Mouse (Mus musculus) bone marrow, adult 2 months (tissue): ENCODE results near the gene Rnf220. TPM values are rescaled to one million over a fixed set of nuclear protein-coding genes. Genes with fewer than 3 reads are reported as not detected.

Experiments used
- H3K27ac ChIP-seq: fragments of 200-500 bp; 2 replicates; pipeline ENCODE4 v1.5.1; 2012; ENCODE audit warnings: low read depth, mild to moderate bottlenecking, control low read depth, inconsistent platforms, low read length; ENCODE audit not compliant: control insufficient read depth, poor library complexity, insufficient read depth
- H3K4me1 ChIP-seq: fragments of 200-500 bp; 2 replicates; pipeline ENCODE4 v1.6.1; 2011; ENCODE audit warnings: low read length; ENCODE audit not compliant: control insufficient read depth, insufficient read depth
- H3K4me3 ChIP-seq: fragments of 200-500 bp; replicated peaks from 2 replicates; pipeline ENCODE3; 2011; ENCODE audit warnings: mild to moderate bottlenecking, low read depth, low read length, control low read depth; ENCODE audit not compliant: control insufficient read depth
- CTCF ChIP-seq: fragments of 200-500 bp; IDR thresholded peaks from 2 replicates; pipeline ENCODE4 v1.5.1; 2011; ENCODE audit warnings: low read length, control low read depth; ENCODE audit not compliant: control insufficient read depth, insufficient read depth
- POLR2A ChIP-seq: fragments of 200-500 bp; IDR thresholded peaks from 2 replicates; pipeline ENCODE4 v1.6.1; 2011; ENCODE audit warnings: low read depth, mild to moderate bottlenecking, control low read depth, low read length, borderline replicate concordance; ENCODE audit not compliant: control insufficient read depth
- WGBS: fragments of 180-500 bp; shearing (Covaris S2); methylation state at CpG from one replicate; pipeline ENCODE4 v1.1.7; 2018; 5-methylcytosine and 5-hydroxymethylcytosine counted together
- polyA plus RNA-seq: library from polyadenylated mRNA; stranded (reverse); fragments of >200 nt; gene quantifications from 2 replicates; pipeline ENCODE4 v1.2.4, GENCODE M21; 2011; ENCODE audit warnings: low replicate concordance; ENCODE audit not compliant: missing spikeins, insufficient read depth, insufficient read length

Gene Rnf220
- polyA plus RNA-seq, 1 experiment: 49.6 TPM

DNA sequence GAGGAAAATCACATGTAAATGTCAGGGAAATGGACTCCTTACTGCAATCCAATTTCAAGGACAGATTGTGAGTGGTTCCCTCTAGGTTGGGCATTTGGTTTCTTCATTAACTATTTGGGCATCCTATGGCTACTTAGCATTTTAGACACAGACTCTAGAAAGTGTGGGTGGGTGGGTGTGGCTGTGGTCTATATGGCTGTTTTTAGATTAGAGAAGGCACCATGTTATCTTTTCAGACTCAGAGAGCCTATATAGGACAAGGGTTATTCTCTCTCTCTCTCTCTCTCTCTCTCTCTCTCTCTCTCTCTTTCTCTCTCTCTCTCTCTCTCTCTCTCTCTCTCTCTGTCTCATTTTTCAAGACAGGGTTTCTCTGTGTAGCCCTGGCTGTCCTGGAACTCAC is 20.5 kb downstream of the Rnf220 start:
- TF ChIP-seq POLR2A (no peak), CTCF (no peak)
- peaks cover 21% of the 10 kb centered on the region for H3K4me1 ChIP-seq
- H3K4me3 ChIP-seq: no peak overlapping the region
- H3K27ac ChIP-seq: 0 out of 2 replicates have a peak overlapping the region, but pooled peaks have one; percentile 12

DNA sequence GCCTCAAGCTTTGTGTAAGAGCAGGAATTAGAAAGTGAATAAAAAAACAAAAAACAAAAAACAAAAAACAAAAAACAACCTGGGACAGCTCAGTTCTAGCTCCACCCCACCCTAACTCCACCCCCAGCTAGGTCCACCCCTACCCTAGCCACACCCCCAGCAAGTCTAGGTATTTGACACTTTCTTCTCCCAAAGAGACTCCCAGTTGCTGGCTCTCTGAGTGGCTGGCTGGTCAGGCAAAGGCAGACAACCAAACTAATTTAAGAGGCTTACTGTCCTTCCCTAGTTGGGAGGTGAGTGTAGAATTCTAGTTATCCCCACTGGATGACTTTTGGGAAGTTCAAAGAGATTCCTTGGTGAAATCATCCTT is 22.9 kb downstream of the Rnf220 start:
- peaks cover 18% of the 10 kb centered on the region for H3K4me1 ChIP-seq
- H3K27ac ChIP-seq: no peak overlapping the region
- no peak overlapping the region for H3K4me3 ChIP-seq

DNA sequence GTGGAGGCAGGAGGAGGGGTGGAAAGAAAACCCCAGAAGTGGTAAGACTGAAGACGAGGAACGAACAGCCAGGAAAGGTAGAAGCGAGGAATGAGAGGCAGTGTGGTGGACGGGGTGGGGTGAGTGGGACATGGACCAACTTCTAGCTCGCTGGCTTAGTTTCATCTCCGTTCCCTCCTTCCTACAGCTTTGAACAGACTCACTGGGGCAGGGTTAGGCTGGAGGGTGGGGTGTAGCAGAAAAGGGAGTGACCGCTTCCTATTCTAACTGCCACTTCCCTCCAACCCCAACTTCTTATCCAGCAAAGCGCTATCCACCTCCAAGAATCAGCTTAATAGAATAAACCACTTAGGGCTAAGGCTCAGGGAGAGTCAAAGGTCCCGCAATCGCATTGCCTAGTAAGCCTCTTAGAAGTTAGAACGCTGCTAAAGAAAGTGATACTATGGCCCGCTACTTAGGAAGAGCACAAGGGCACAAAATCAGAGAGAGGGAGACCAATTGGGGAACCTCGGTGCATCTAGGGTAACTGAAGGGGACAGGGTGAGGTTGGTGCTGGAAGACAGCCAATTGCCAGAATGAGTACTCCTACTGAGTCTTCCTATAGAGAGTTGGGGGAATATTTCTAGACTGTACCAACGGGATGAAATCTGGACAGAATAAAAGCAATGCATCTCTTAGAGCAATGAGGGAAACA is 23.4 kb downstream of the Rnf220 start:
- H3K4me1 ChIP-seq: peaks cover 18% of the 10 kb centered on the region
- TF ChIP-seq POLR2A (no peak), CTCF (no peak)
- peak overlapping the region; percentile 38 for H3K4me3 ChIP-seq
- peak overlapping the region; percentile 17 for H3K27ac ChIP-seq
- WGBS: 2% methylated on average over 14 of the region's 14 CpGs

More for the DNA sequence above, 22.9 kb downstream of the Rnf220 start:
- TF ChIP-seq POLR2A (no peak), CTCF (no peak)

DNA sequence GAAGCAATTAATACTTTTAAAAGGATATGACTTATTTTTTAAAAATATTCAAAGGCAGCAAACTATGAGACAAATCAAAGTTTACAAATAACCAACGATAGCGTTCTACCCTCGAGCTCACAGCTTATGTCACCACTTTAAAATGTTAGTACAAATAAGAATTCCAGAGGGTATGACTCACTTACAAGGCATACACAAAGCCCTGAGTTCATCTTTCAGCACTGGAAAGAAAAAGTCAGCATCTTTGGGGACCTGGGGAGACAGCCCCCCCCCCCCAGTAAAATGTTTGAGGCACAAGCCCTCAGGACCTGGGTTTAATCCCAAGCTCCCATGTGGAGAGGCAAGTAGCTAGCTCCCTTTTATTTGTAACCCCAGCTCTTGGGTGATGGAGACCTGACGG is 27.4 kb downstream of the Rnf220 start:
- TF ChIP-seq CTCF: no peak
- TF ChIP-seq POLR2A: no peak
- WGBS: 78% methylated on average over 4 of the region's 4 CpGs
- H3K27ac ChIP-seq: no peak overlapping the region

DNA sequence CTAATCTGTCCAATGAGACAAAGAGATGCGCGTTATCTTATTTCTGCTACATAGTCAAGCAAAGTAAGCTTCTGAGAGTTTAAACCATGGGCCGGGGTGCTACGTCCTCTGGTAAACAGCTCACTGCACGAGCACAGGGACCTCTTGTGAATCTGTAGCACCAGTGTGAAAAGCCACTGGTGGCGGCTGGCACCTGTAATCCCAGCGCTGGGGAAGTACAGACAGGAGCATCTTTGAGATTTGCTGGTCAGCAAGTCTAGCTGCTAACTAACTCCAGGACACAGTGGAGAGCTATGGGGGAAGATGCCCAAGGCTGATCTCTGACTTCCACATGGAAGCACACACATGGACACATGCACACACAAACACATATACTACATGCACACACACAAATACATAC is 28.9 kb downstream of the Rnf220 start:
- TF ChIP-seq CTCF (no peak), POLR2A (no peak)
- 88% methylated on average over 7 of the region's 7 CpGs for WGBS
- H3K4me1 ChIP-seq: peaks cover 2% of the 10 kb centered on the region; the same call in 1 of the 2 replicates
- no peak overlapping the region for H3K27ac ChIP-seq
- H3K4me3 ChIP-seq: no peak overlapping the region

More for the DNA sequence above, 27.4 kb downstream of the Rnf220 start:
- H3K4me1 ChIP-seq: peaks cover 4% of the 10 kb centered on the region
- H3K4me3 ChIP-seq: no peak overlapping the region

DNA sequence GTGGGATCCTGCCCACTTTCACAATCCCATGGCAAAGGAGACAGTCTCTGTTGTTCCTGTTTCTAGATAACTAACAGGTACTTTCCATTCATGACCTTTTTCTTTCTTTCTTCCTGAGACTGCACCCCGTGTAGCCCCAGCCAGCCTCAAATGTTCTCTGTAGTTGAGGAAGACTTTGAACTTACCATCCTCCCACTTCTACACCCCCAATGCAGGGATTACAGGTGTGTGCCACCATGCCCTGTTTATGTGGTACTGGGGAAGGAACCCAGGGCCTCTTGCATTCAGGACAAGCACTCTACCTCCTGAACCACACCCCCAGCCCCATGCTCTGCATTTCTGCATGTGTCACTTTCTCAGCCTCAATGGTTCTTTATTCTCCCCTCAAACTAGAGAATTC is 47.7 kb downstream of the Rnf220 start:
- 33% methylated on average over 1 of the region's 1 CpGs for WGBS
- TF ChIP-seq CTCF (no peak), POLR2A (no peak)
- no peak overlapping the region for H3K4me3 ChIP-seq
- H3K27ac ChIP-seq: no peak overlapping the region
- peaks cover 5% of the 10 kb centered on the region for H3K4me1 ChIP-seq

DNA sequence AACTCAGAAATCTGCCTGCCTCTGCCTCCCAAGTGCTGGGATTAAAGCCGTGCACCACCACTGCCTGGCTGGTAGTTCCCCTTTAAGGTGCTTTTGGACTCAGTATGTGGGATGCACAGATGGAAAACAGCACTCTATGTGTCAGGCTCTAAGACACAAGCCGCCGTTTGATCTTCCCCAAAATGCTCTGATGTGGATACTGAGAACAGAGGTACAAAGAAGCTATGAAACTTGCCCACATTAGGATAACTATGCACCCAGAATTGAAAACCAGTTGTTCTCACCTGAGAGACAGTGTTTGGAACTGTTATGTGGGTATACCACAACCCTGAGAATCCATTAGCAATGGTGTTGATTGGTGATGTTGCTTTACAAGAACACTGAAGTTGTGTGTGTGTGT is 48.9 kb downstream of the Rnf220 start:
- WGBS: 80% methylated on average over 3 of the region's 3 CpGs
- no peak for TF ChIP-seq CTCF
- TF ChIP-seq POLR2A: no peak
- Histone ChIP-seq H3K4me1 (peaks cover 5% of the 10 kb centered on the region), H3K4me3 (no peak overlapping the region), H3K27ac (no peak overlapping the region)

DNA sequence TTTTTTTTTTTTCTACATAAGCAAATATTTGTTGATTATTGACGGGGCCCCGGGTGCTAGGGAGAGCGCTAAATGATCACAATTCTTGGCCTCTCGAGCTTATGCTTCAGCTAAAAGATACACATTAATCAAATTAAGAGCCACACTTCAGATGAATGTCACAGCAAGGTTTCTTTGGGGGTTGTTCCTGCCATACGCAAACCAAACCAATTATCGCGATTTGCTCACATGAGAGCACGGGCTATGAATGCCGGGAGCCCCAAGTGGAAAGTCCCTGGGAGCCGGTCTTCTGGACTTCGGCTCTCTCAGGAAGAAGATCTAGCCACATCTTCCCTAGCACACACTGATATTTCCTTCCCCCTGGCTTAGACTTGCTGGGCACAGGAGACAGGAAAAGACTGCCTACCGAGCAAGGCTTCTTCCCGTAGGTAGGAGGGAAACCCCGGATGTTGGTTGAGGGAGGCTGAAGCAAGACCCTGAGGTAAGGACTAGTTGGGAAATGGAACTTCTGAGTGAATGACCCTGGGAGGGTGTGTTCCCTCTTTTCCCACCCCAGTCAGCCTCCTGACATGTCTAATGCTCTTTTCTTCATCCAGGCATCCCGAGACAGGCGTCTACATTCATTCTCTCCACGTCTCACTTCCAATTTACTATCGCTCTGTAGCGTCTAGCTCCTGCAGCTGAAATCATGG is 51.2 kb downstream of the Rnf220 start:
- TF ChIP-seq CTCF (no peak), POLR2A (no peak)
- Histone ChIP-seq H3K27ac (no peak overlapping the region), H3K4me1 (peaks cover 11% of the 10 kb centered on the region), H3K4me3 (no peak overlapping the region)
- 53% methylated on average over 19 of the region's 19 CpGs for WGBS
